Mouse (Mus musculus): ENCODE data around the gene Tmem208.

Gene Tmem208

GRCm38 (mm10) chr8:105295256-105295655, 30.9 kb upstream of the Tmem208 start:
- peaks cover 81% of the 10 kb centered on the region for H3K4me1 ChIP-seq (replicated peaks; ENCODE audit: low read depth, low read length)
- TF ChIP-seq CTCF (conservative IDR thresholded peaks at IDR 0.05; ENCODE audit: low read length) (no peak), NANOG (IDR thresholded peaks at IDR 0.05; ENCODE audit: borderline replicate concordance, low read length) (no peak), POU5F1 (IDR thresholded peaks at IDR 0.05; ENCODE audit: borderline replicate concordance, low read length) (no peak)
- H3K27me3 ChIP-seq (ENCODE audit: insufficient read depth, low read length) = peaks cover 20% of the 10 kb centered on the region
- no peaks in the 10 kb centered on the region for H3K9me3 ChIP-seq (ENCODE audit: low read length)
- peak overlapping the region; percentile 77 for H3K4me3 ChIP-seq (replicated peaks; ENCODE audit: low read length)
- peaks cover 22% of the 10 kb centered on the region for H3K36me3 ChIP-seq (ENCODE audit: insufficient read depth, low read length)

- Histone ChIP-seq H3K4me3 (replicated peaks; ENCODE audit: low read length) (peak within 1 kb of the TSS; percentile 100), H3K9me3 (ENCODE audit: low read length) (no peaks in the 10 kb centered on the region), H3K27me3 (ENCODE audit: insufficient read depth, low read length) (peaks cover 14% of the 10 kb centered on the region), H3K36me3 (ENCODE audit: insufficient read depth, low read length) (peaks cover 30% of the 10 kb centered on the region), H3K4me1 (replicated peaks; ENCODE audit: low read depth, low read length) (peaks cover 82% of the 10 kb centered on the region)
- TF ChIP-seq NANOG (IDR thresholded peaks at IDR 0.05; ENCODE audit: borderline replicate concordance, low read length) = no peak
Observed at GRCm38 (mm10) chr8:105295895-105296573, 30.1 kb upstream of the Tmem208 start, which contains the start of gene Exoc3l. Gene Exoc3l, minus strand, starts transcription at chr8:105296101.

GRCm38 (mm10) chr8:105297511-105298192, 28.5 kb upstream of the Tmem208 start, which contains the start of gene E2f4:
Gene E2f4, plus strand, starts transcription at chr8:105297663.
- H3K27me3 ChIP-seq (ENCODE audit: insufficient read depth, low read length) = peaks cover 9% of the 10 kb centered on the region
- peaks cover 89% of the 10 kb centered on the region for H3K4me1 ChIP-seq (replicated peaks; ENCODE audit: low read depth, low read length)
- no peak for TF ChIP-seq CTCF (conservative IDR thresholded peaks at IDR 0.05; ENCODE audit: low read length)
- no peak for TF ChIP-seq NANOG (IDR thresholded peaks at IDR 0.05; ENCODE audit: borderline replicate concordance, low read length)
- TF ChIP-seq POU5F1 (IDR thresholded peaks at IDR 0.05; ENCODE audit: borderline replicate concordance, low read length) = no peak
- H3K36me3 ChIP-seq (ENCODE audit: insufficient read depth, low read length) = peaks cover 46% of the 10 kb centered on the region
- peak within 1 kb of the TSS; percentile 100 for H3K4me3 ChIP-seq (replicated peaks; ENCODE audit: low read length)
- H3K9me3 ChIP-seq (ENCODE audit: low read length) = no peaks in the 10 kb centered on the region

GRCm38 (mm10) chr8:105298351-105299252, 27.6 kb upstream of the Tmem208 start:
- TF ChIP-seq NANOG (IDR thresholded peaks at IDR 0.05; ENCODE audit: borderline replicate concordance, low read length) (no peak), CTCF (conservative IDR thresholded peaks at IDR 0.05; ENCODE audit: low read length) (no peak), POU5F1 (IDR thresholded peaks at IDR 0.05; ENCODE audit: borderline replicate concordance, low read length) (no peak)
- no peaks in the 10 kb centered on the region for H3K9me3 ChIP-seq (ENCODE audit: low read length)
- H3K4me3 ChIP-seq (replicated peaks; ENCODE audit: low read length) = peak overlapping the region; percentile 100
- H3K4me1 ChIP-seq (replicated peaks; ENCODE audit: low read depth, low read length) = peaks cover 89% of the 10 kb centered on the region
- peaks cover 55% of the 10 kb centered on the region for H3K36me3 ChIP-seq (ENCODE audit: insufficient read depth, low read length)
- no peaks in the 10 kb centered on the region; the same call in 1 of the 2 replicates for H3K27me3 ChIP-seq (ENCODE audit: insufficient read depth, low read length)

GRCm38 (mm10) chr8:105299962-105300361, 26.2 kb upstream of the Tmem208 start:
- peaks cover 69% of the 10 kb centered on the region for H3K36me3 ChIP-seq (ENCODE audit: insufficient read depth, low read length)
- peak overlapping the region; percentile 35 for H3K4me3 ChIP-seq (replicated peaks; ENCODE audit: low read length)
- H3K27me3 ChIP-seq (ENCODE audit: insufficient read depth, low read length) = no peaks in the 10 kb centered on the region
- no peaks in the 10 kb centered on the region for H3K9me3 ChIP-seq (ENCODE audit: low read length)
- peaks cover 90% of the 10 kb centered on the region for H3K4me1 ChIP-seq (replicated peaks; ENCODE audit: low read depth, low read length)
- TF ChIP-seq POU5F1 (IDR thresholded peaks at IDR 0.05; ENCODE audit: borderline replicate concordance, low read length) = no peak
- no peak for TF ChIP-seq NANOG (IDR thresholded peaks at IDR 0.05; ENCODE audit: borderline replicate concordance, low read length)

GRCm38 (mm10) chr8:105303396-105303795, 22.8 kb upstream of the Tmem208 start:
- Histone ChIP-seq H3K4me3 (replicated peaks; ENCODE audit: low read length) (no peak overlapping the region), H3K36me3 (ENCODE audit: insufficient read depth, low read length) (peaks cover 90% of the 10 kb centered on the region), H3K9me3 (ENCODE audit: low read length) (no peaks in the 10 kb centered on the region), H3K27me3 (ENCODE audit: insufficient read depth, low read length) (no peaks in the 10 kb centered on the region), H3K4me1 (replicated peaks; ENCODE audit: low read depth, low read length) (peaks cover 82% of the 10 kb centered on the region)
- TF ChIP-seq NANOG (IDR thresholded peaks at IDR 0.05; ENCODE audit: borderline replicate concordance, low read length) (no peak), CTCF (conservative IDR thresholded peaks at IDR 0.05; ENCODE audit: low read length) (no peak)

- TF ChIP-seq POU5F1 (IDR thresholded peaks at IDR 0.05; ENCODE audit: borderline replicate concordance, low read length) = no peak
- TF ChIP-seq CTCF (conservative IDR thresholded peaks at IDR 0.05; ENCODE audit: low read length) = no peak
- no peak for TF ChIP-seq NANOG (IDR thresholded peaks at IDR 0.05; ENCODE audit: borderline replicate concordance, low read length)
- Histone ChIP-seq H3K4me3 (replicated peaks; ENCODE audit: low read length) (no peak overlapping the region), H3K36me3 (ENCODE audit: insufficient read depth, low read length) (peaks cover 90% of the 10 kb centered on the region), H3K27me3 (ENCODE audit: insufficient read depth, low read length) (no peaks in the 10 kb centered on the region), H3K4me1 (replicated peaks; ENCODE audit: low read depth, low read length) (peaks cover 80% of the 10 kb centered on the region), H3K9me3 (ENCODE audit: low read length) (no peaks in the 10 kb centered on the region)
Observed at GRCm38 (mm10) chr8:105303874-105304273, 22.3 kb upstream of the Tmem208 start.
